Mouse (Mus musculus) layer of hippocampus, adult 2 months (tissue): ENCODE results near the gene Ppp1r21. TPM values are rescaled to one million over a fixed set of nuclear protein-coding genes. Genes with fewer than 3 reads are reported as not detected.

Source experiments
- DNase-seq, 2 experiments: peaks; one replicate each; pipeline ENCODE4 v3.0.0; 2022; ENCODE audit warnings: low spot score in 2 of 2
- H3K27ac ChIP-seq: fragments of 200-600 bp; 2 replicates; pipeline ENCODE4 v1.8.1; 2022
- H3K4me3 ChIP-seq: fragments of 200-600 bp; 2 replicates; pipeline ENCODE4 v1.8.1; 2022; ENCODE audit warnings: mild to moderate bottlenecking
- CTCF ChIP-seq: fragments of 200-600 bp; conservative IDR thresholded peaks from 2 replicates; pipeline ENCODE4 v1.8.1; 2022; ENCODE audit warnings: antibody characterized with exemption, mild to moderate bottlenecking, moderate library complexity
- total RNA-seq, 2 experiments: library from RNA; stranded (reverse); gene quantifications; 2 replicates each; pipeline ENCODE4 v1.2.3; 2021

Gene Ppp1r21
- total RNA-seq, 2 experiments from 2014 or later: 82.8 to 87.7 TPM

DNA sequence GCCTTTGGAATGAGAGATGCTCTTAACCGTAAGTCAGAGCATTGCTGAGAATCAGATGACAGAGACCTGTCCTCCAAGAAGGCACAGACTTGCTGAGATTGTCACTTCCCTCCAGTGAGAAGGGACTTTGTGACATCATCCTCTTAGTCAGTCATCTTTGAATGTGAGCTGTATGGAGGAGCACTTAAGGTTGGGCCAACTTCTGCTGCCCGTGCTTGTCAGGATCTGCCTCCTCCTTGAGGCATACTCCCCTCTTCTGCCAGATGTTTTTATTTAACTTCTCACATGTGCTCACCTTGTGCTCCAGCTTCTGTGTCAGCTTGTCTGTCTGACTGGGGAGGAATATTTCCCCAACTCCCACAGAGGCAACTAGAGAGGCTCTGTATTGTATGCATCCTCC is 81.1 kb downstream of the Ppp1r21 start:
- no peak for DNase-seq
- no peak overlapping the region for H3K27ac ChIP-seq
- no peak overlapping the region for H3K4me3 ChIP-seq
- no peak for TF ChIP-seq CTCF

DNA sequence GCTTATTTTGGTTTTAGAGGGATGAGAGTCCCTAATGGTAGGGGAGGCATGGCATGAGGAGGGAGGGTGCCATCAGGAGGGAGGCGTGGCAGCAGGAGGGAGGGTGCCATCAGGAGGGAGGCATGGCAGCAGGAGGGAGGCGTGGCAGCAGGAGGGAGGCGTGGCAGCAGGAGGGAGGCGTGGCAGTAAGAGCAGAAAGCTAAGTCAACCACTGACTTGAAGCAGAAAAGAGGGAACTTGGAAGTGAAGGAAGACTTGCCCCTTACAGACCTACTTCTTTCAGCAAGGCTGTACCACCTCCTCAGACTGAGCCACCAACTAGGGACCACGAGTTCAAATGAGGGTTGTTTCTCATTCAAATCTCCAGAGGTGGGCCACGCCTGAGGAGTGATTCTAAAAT is 83.3 kb downstream of the Ppp1r21 start:
- Histone ChIP-seq H3K4me3 (no peak overlapping the region), H3K27ac (no peak overlapping the region)
- no peak for TF ChIP-seq CTCF
- DNase-seq: no peak

DNA sequence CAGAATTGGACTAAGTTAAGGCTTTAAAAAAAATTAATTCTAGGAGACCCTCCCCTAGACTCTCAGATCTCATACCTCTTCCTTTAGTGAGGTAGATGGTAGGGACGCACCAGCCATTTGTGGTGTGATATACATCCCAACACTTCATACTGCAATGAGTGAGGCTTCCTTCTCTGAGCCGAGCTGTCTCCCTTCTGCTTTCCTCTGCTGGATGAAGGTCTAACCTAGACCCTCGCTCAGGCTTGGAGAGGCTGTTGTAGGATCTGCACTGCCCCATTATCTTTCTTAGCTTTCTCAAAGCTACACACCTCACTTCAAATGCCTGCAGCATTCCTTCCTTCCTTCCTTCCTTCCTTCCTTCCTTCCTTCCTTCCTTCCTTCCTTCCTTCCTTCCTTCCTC is 83.8 kb downstream of the Ppp1r21 start:
- DNase-seq: no peak
- Histone ChIP-seq H3K4me3 (no peak overlapping the region), H3K27ac (no peak overlapping the region)
- no peak for TF ChIP-seq CTCF

DNA sequence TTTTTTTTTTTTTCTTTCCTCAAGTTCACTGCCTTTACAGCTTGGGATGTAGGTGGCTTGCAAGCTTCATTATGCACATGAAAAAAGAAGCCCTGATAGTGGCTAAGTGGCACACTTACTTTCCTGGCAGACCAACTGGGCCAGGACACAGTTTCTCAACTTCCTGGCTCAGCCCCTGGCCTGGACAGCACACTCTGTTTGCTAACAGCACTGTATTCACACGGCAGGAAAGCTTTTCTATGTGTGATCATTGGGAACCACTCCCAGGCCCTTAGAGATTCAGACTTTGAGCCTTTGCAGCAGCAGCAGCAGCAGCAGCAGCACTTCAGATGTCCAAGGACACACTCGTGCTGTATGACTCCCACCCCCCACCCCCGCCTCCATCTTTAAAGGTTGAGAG is 84.3 kb downstream of the Ppp1r21 start:
- DNase-seq: no peak
- no peak for TF ChIP-seq CTCF
- H3K27ac ChIP-seq: no peak overlapping the region
- H3K4me3 ChIP-seq: no peak overlapping the region

DNA sequence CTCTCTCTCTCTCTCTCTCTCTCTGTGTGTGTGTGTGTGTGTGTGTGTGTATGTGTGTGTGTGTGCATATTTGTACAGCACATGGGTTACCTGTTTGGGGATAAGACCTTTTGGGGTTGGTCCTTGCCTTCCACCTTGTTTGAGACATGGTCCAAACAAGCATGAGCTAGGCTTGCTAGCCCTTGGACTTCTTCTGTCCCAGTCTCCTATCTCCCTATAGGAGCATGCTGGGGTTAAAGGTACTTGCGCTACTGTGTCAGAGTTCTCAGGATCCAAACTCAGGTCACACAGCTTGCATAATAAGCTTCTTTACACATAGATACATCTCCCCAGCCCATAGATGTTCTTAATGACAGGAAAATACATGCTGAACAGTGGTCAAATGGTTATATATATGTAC is 84.8 kb downstream of the Ppp1r21 start:
- DNase-seq: no peak
- TF ChIP-seq CTCF: no peak
- Histone ChIP-seq H3K4me3 (no peak overlapping the region), H3K27ac (no peak overlapping the region)

DNA sequence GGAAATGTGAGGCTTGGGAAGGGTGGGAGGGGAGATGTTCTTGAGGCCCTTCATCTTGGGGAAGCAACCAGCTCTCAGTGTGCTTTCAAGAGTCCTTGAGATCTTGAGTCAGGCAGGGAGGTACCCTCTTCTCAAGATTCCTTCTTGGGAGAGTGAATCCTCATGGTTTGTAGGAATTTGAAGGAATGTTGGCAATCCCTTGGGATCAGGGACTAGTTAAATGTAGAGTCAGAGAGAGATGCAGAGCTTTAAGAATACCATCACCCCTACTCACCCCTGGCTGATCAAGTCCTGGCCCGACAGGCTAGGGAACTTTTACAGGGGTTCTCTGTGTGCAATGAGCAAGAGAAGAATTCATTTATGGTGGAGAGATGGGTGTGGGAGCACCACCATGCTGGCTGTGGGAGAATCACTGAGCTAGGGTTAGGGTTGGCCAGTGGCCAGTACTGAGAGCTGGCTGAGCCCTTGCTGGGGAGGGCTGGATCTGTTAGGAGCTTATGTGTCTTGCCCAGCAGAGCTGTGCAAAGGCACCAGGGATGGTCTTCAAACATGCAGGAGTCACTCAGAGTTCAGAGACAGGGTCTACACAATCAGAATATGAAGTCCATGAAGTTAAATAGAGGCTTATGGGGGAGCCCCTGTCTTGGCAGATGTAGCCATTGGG is 85.7 kb downstream of the Ppp1r21 start:
- no peak for DNase-seq

DNA sequence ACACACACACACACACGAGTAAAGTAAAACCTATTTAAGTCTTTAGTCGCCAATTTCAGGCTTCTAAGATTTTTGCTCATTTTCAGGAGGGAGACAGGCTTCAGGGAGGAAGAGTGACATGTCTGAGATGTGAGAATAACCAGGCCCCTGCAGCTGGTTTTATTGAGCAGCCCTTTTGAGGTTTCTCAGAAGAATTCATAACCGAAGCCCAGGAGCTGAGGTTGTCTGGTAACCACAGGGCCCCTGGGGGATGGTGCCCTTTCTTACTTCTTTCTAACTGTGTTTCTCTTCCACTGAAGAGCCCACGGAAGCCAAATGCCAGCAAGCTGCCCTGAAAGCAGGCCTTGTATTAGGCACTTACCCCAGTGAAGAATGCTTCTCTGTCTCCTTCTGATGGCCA is 91.0 kb downstream of the Ppp1r21 start:
- TF ChIP-seq CTCF: no peak
- no peak for DNase-seq
- no peak overlapping the region for H3K27ac ChIP-seq
- no peak overlapping the region for H3K4me3 ChIP-seq

More for the DNA sequence above, 85.7 kb downstream of the Ppp1r21 start:
- TF ChIP-seq CTCF: no peak
- Histone ChIP-seq H3K4me3 (no peak overlapping the region), H3K27ac (no peak overlapping the region)

DNA sequence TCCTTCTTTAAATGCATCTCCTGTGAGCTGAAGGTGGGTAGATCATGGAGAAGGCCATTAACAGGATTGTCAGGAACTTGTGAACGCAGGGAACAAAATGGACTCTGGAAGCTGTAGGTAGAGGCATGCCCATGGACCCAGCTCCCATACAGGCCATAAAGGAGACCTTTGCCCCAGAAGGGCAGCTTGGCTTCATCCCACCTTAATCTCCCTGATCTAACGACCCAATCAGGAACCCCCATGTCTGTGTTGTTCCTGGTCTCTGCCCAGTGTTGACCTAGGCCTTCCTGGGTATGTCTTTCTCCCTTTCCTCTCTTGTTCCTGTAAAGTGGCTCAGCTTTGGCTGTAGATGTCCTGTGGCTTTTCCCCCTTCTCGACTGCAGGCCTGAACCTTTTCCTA is 91.5 kb downstream of the Ppp1r21 start:
- H3K4me3 ChIP-seq: no peak overlapping the region
- no peak for DNase-seq
- no peak for TF ChIP-seq CTCF
- H3K27ac ChIP-seq: no peak overlapping the region

DNA sequence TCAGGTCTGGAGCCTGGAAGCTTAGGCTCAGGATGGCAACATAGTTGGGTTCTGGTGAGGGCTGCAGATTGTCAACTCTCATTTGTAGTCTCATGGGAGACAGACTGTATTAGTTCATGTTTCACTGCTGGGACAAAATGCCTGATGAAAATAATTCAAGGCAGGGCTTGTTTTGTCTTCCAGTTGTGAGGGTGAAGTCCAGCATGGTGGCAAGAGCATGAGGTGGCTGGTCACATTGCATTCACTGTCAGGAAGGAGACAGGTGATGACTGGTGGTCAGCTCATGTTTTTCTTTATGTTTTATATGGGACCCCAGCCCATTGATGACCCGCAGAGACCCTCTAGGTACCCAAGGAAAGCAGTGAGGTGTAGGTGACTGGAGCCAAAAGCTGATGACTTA is 92.8 kb downstream of the Ppp1r21 start:
- no peak for TF ChIP-seq CTCF
- Histone ChIP-seq H3K27ac (no peak overlapping the region), H3K4me3 (no peak overlapping the region)
- no peak for DNase-seq

DNA sequence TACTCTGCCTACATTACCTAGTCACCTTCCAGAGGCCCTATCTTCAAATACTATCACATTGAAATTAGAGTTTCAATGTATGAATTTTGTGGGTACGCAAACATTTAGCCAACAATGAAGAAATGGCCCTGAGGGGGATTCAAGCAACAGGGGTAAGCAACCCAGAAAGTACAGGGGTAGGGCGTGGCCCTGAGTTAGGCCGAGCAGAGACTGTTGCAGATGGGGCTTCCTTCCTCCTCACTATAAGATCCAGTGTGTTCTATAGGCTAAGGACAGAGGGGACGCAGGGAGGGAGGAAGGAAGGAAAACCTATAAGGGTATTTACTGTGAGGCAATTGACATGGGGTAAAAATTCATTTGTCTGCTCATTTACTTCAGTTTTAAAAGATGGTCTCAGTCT is 94.5 kb downstream of the Ppp1r21 start:
- Histone ChIP-seq H3K4me3 (no peak overlapping the region), H3K27ac (no peak overlapping the region)
- no peak for TF ChIP-seq CTCF
- no peak for DNase-seq

DNA sequence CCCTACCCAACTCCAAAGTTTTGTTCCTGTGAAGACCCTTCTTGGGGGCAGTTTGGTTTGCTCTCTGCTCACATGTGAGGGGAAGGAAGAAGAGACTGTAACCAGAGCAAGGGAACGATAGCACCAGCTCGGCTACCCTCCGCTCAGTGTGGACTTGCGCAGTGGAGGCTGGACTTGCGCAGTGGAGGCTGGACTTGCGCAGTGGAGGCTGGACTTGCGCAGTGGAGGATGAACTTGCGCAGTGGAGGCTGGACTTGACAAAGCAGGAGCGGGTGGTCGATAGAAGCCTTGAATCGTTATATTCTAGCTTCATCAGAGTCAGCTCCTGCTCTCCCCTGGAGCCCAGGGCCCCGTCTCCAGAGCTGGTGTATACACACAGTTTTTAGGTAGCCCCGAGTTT is 95.4 kb downstream of the Ppp1r21 start:
- no peak for TF ChIP-seq CTCF
- no peak for DNase-seq
- Histone ChIP-seq H3K27ac (no peak overlapping the region), H3K4me3 (no peak overlapping the region)

DNA sequence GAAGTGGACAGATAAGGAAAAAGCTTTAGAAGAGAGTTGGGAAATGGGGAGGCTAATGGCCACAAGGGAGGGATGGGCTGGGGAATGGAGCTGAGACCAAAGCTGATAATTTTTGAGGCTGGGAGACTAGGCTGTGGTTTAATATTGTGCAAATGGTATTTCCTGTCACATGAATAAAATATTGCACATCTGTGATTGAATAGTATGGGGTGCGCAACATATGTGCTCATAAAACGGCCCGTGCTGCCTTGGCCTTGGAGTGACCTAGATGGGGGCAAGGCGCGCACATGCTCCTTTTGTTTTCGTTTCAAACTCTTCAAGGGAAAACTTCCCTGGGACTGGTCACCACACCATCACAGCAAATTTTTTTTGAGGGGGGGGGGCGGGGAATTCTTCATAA is 96.0 kb downstream of the Ppp1r21 start:
- Histone ChIP-seq H3K27ac (no peak overlapping the region), H3K4me3 (no peak overlapping the region)
- no peak for DNase-seq
- no peak for TF ChIP-seq CTCF

DNA sequence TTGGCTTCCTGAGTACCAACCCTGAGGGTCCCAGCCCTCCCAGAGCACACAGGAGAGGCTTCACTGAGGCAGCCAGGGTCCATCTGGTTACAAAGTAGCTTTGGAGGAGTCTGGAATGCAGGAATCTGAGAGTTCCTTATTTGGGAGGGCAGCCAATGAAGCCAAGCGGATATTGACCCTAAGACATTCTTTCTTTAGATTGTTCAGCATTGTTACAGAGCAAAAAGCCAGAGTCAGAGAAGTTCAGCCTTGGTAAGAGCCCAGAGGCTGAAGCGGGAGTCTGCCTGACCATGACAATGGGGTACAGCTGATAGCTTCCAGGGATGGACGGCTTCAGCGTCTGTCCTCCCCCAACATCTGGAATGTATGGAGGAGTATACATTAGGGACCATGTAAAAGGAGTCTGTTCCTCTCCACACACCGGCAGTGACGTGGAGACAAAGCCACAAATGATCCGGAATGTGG is 96.5 kb downstream of the Ppp1r21 start:
- no peak for DNase-seq
- Histone ChIP-seq H3K27ac (no peak overlapping the region; the same call in 1 of the 2 replicates), H3K4me3 (no peak overlapping the region)
- TF ChIP-seq CTCF: no peak

DNA sequence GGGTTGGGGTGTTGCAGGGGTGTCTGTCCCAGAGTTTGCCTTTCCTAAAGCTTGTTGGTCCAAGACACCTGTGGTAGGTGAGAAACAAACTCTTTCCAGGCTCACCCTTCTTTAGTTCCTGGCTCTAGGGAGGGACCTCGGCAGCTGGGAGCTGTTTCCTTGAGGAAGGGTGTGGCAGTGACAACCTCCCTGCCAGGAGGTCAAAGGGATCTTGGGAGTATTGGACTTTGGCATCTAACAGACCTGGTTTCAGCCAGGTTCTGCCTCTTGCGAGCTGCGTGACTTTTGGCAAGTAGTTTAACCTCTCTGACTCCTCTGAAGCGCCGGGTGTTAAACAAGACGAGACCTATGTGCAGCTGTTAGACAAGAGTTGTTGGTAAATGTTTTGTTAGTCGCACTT is 97.2 kb downstream of the Ppp1r21 start:
- DNase-seq: no peak
- TF ChIP-seq CTCF: no peak
- H3K4me3 ChIP-seq: no peak overlapping the region
- no peak overlapping the region for H3K27ac ChIP-seq
